Mouse (Mus musculus) forebrain, postnatal 0 days (tissue): ENCODE measurements around the gene Asic2. TPM values are rescaled to one million over a fixed set of nuclear protein-coding genes. Genes with fewer than 3 reads are reported as not detected.

ENCODE experiments used
- ATAC-seq: fragments of 200-750 bp; cut with Nextera tagmentation; 2 replicates; pipeline ENCODE4 v1.8.0; 2017; ENCODE audit warnings: mild to moderate bottlenecking, moderate library complexity
- DNase-seq: peaks from one replicate; pipeline ENCODE4 v3.0.0-alpha.2; 2015
- H3K27ac ChIP-seq: fragments of 300-500 bp; sonication (generic); 2 replicates; pipeline ENCODE4 v1.5.1; 2014; ENCODE audit warnings: low read depth, mild to moderate bottlenecking, antibody characterized with exemption, low read length, moderate library complexity, mixed read lengths
- H3K27me3 ChIP-seq: fragments of 300-500 bp; sonication (generic); 2 replicates; pipeline ENCODE4 v1.6.1; 2014; ENCODE audit warnings: mild to moderate bottlenecking, low read length, mixed read lengths; ENCODE audit not compliant: insufficient read depth
- H3K36me3 ChIP-seq: fragments of 300-500 bp; sonication (generic); 2 replicates; pipeline ENCODE4 v1.6.1; 2014; ENCODE audit warnings: mild to moderate bottlenecking, moderate library complexity; ENCODE audit not compliant: insufficient read depth
- H3K4me1 ChIP-seq: fragments of 300-500 bp; sonication (generic); 2 replicates; pipeline ENCODE4 v1.6.1; 2014; ENCODE audit warnings: antibody characterized with exemption; ENCODE audit not compliant: insufficient read depth
- H3K4me2 ChIP-seq: fragments of 300-500 bp; sonication (generic); 2 replicates; pipeline ENCODE4 v1.6.1; 2014; ENCODE audit warnings: low read depth, mild to moderate bottlenecking, moderate library complexity
- H3K4me3 ChIP-seq: fragments of 300-500 bp; sonication (generic); 2 replicates; pipeline ENCODE4 v1.5.1; 2014; ENCODE audit warnings: low read depth, low read length, mixed read lengths
- H3K9ac ChIP-seq: fragments of 300-500 bp; sonication (generic); 2 replicates; pipeline ENCODE4 v1.6.1; 2014; ENCODE audit warnings: mild to moderate bottlenecking
- H3K9me3 ChIP-seq: fragments of 300-500 bp; sonication (generic); 2 replicates; pipeline ENCODE4 v1.6.1; 2016; ENCODE audit warnings: low read length
- CTCF ChIP-seq: sonication (generic); IDR thresholded peaks from 2 replicates; pipeline ENCODE4 v1.5.1; 2016; ENCODE audit warnings: antibody characterized with exemption, control low read depth, low read depth
- WGBS: fragments of 180-500 bp; shearing (Covaris S2); extraction: QIAGEN DNeasy Blood & Tissue Kit; methylation state at CpG from one replicate; pipeline ENCODE4 v1.1.7; 2014; 5-methylcytosine and 5-hydroxymethylcytosine counted together
- polyA plus RNA-seq: library from polyadenylated mRNA; unstranded; fragments of >200 nt; fragmentation: Nextera tagmentation; extraction: Ambion mirVana; gene quantifications from 2 replicates; pipeline ENCODE4 v1.2.1, GENCODE M21; 2015
- total RNA-seq: library from RNA; depleted of rRNA; stranded (reverse); fragments of >200 nt; gene quantifications from 2 replicates; pipeline ENCODE4 v1.2.3, GENCODE M21; 2014

The Asic2 gene
- total and polyA plus RNA-seq, 2 experiments from 2014 or later, result 15.5 to 37.2 TPM

DNA sequence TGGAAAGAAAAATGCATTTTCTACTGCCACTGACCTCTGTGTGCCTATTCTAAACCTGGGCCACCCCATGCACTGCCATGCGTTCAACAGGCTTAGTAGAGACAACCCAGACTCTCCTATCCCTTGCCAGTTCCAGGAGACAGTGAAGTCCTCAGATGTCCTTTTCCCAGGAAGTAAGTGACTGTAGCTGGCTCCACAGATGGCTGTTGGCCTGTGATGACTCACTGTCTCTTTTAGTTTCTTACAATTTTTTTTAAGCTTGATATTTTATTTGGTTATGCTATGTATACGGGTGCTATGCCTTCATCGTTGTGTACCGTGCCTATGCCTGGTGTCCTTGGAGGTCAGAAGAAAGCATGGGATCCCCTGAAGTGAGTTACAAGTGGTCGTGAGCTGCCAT, 370.7 kb downstream of the Asic2 start:
- ATAC-seq, result no peak
- H3K27ac ChIP-seq, result no peak overlapping the region
- H3K9ac ChIP-seq, result no peak overlapping the region
- no peaks in the 10 kb centered on the region for H3K9me3 ChIP-seq
- H3K4me1 ChIP-seq, result peaks cover 12% of the 10 kb centered on the region; the same call in 1 of the 2 replicates
- H3K27me3 ChIP-seq, result no peaks in the 10 kb centered on the region; the same call in 1 of the 2 replicates
- H3K4me2 ChIP-seq, result no peak overlapping the region
- no peak for TF ChIP-seq CTCF
- no peaks in the 10 kb centered on the region for H3K36me3 ChIP-seq
- 90% methylated on average over 5 of the region's 5 CpGs for WGBS
- DNase-seq, result no peak
- no peak overlapping the region for H3K4me3 ChIP-seq

DNA sequence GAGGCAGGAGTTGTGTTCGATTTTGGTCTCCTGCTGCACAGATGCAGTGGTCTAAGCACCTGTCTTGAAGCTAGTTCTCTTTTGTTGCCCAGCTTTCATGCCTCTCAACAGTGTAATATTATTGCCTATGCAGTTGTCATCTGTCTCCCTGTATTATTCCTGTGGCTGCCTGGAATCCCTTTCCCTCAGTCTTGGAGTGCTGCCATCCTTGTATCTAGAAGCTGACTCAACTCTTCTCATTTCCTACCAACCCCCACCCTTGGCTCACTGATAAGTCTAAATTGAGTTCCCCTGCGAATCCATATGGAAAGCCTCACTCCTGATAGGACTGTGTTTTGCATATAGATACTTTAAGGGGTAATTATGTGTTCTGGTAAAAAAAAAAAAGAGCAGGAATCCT, 373.0 kb downstream of the Asic2 start:
- no peaks in the 10 kb centered on the region; the same call in 1 of the 2 replicates for H3K27me3 ChIP-seq
- no peak for TF ChIP-seq CTCF
- peaks cover 17% of the 10 kb centered on the region; the same call in 1 of the 2 replicates for H3K4me1 ChIP-seq
- ATAC-seq, result no peak; the same call in 1 of the 2 replicates
- DNase-seq, result peak; percentile 71
- H3K4me2 ChIP-seq, result no peak overlapping the region
- no peaks in the 10 kb centered on the region for H3K36me3 ChIP-seq
- WGBS, result 44% methylated on average over 2 of the region's 2 CpGs
- H3K27ac ChIP-seq, result no peak overlapping the region
- no peaks in the 10 kb centered on the region for H3K9me3 ChIP-seq
- no peak overlapping the region for H3K4me3 ChIP-seq
- no peak overlapping the region for H3K9ac ChIP-seq

DNA sequence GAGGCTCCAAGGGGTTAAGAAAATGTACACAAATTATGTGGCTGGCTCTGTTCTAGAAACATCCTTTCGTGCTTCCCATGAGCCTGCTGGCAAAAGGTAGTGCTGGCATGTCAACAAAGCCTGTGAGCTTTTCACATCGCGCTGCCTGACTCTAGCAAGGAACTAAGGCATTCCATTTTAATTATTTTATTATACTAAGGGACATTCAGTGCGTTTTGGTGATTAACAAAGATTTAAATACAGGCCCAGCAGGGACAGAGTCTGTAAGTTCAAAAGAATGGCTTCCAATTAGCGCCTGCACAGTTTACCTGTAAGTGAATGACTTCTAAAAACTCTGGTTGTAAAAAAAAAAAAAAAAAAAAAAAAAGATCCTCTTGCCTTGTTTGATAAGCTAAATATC, 375.5 kb downstream of the Asic2 start:
- no peaks in the 10 kb centered on the region for H3K9me3 ChIP-seq
- no peak overlapping the region for H3K4me2 ChIP-seq
- no peaks in the 10 kb centered on the region for H3K36me3 ChIP-seq
- no peaks in the 10 kb centered on the region for H3K27me3 ChIP-seq
- WGBS, result 19% methylated on average over 5 of the region's 5 CpGs
- no peak overlapping the region for H3K27ac ChIP-seq
- DNase-seq, result no peak
- ATAC-seq, result no peak
- peaks cover 26% of the 10 kb centered on the region for H3K4me1 ChIP-seq
- no peak overlapping the region for H3K4me3 ChIP-seq
- no peak for TF ChIP-seq CTCF
- H3K9ac ChIP-seq, result no peak overlapping the region

DNA sequence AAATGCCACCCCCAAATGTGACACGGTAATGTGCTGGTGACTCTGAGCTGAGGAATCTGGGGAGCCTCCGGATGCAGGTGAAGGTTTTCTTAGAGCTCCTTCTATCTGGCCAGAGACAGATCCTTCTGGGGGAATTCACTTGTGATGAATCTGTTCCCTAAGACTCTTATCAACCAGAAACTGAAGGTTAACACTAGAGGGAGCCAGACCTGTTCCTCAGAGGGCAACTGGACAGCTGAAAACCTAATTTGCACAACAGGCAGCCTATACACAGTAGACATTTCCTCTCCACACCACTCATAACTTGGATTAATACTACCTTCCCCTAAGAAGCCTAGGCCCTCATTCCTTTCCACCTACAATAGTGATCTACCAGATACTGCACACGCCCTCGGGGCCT, 377.3 kb downstream of the Asic2 start:
- WGBS, result 61% methylated on average over 4 of the region's 4 CpGs
- no peak for ATAC-seq
- peaks cover 27% of the 10 kb centered on the region for H3K4me1 ChIP-seq

DNA sequence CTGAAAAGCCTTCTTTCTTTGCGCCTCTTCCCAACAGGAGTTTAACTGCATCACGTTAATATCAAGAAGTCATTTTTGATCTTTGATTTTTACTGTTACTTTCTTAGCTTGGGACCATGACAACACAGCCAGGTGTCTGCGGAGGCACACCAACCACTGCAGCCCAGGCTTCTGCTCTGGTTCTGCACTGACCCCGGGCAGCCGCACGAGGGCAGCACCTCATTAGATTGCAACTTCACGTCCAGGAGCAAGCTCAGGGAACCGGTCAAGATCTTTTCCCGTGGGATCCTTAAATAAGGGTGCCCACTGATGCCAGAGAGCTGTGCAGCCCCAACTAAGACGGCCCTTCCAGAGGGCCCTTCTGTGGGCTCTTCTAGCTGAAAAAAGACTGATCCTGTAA, 379.6 kb downstream of the Asic2 start:
- Histone ChIP-seq H3K36me3 (no peaks in the 10 kb centered on the region), H3K4me1 (peaks cover 15% of the 10 kb centered on the region), H3K4me2 (no peak overlapping the region), H3K9me3 (no peaks in the 10 kb centered on the region), H3K4me3 (no peak overlapping the region), H3K27me3 (no peaks in the 10 kb centered on the region), H3K9ac (no peak overlapping the region), H3K27ac (peak overlapping the region; percentile 62; the same call in 1 of the 2 replicates)
- 10% methylated on average over 10 of the region's 10 CpGs for WGBS
- peak; percentile 53; the same call in 1 of the 2 replicates for ATAC-seq
- DNase-seq, result peak; percentile 75
- TF ChIP-seq CTCF, result peak; percentile 84

More for the DNA sequence above, 377.3 kb downstream of the Asic2 start:
- peak; percentile 56 for TF ChIP-seq CTCF
- no peak overlapping the region for H3K4me2 ChIP-seq
- no peaks in the 10 kb centered on the region for H3K9me3 ChIP-seq
- no peak overlapping the region for H3K4me3 ChIP-seq
- no peak overlapping the region for H3K27ac ChIP-seq
- no peaks in the 10 kb centered on the region for H3K36me3 ChIP-seq
- no peaks in the 10 kb centered on the region for H3K27me3 ChIP-seq
- H3K9ac ChIP-seq, result no peak overlapping the region
- DNase-seq, result no peak

DNA sequence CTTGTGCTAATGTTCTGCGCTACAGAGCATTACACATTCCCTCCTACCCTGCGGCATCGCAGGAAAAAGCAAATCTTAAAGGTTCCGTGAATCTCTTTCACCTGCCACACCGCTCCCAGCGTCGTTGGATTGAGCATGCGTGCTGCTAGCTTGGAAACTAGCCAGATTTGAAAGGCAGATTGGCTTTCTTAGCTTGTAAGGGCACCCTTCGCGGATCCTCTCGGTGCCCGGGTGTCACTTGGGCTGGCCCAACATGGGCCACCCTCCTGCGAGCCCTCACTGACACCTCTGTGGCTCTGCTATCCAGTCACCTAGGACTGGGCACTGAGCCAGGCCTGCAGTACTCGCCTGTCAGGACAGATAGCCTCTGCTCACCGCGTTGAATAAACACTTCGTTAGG, 380.3 kb downstream of the Asic2 start:
- no peak for TF ChIP-seq CTCF
- Histone ChIP-seq H3K27ac (peak overlapping the region; percentile 62), H3K36me3 (no peaks in the 10 kb centered on the region), H3K4me2 (peak overlapping the region; percentile 38), H3K9ac (peak overlapping the region; percentile 32; the same call in 1 of the 2 replicates), H3K27me3 (no peaks in the 10 kb centered on the region), H3K4me3 (peak overlapping the region; percentile 7), H3K4me1 (peaks cover 15% of the 10 kb centered on the region), H3K9me3 (no peaks in the 10 kb centered on the region)
- ATAC-seq, result peak; percentile 63; the same call in 1 of the 2 replicates
- peak; percentile 82 for DNase-seq
- WGBS, result 15% methylated on average over 17 of the region's 17 CpGs

DNA sequence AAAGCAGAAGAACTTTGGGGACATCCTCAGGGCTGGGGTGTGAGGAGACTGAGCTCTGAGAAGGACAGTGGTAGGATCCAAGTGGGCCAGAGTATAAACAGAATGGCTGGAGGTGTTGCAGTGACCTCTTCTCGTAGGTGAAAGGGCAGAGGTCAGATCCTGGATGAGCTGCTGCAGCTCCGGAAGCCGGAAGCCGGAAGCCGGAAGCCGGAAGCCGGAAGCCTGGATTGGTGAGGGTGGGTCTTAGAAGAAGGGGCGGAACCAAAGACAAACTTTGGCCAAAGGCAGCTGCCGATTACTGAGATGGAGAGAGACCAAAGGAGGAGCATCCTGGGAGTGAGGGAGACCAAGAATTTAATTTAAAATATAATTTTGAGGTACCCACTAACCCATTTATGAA, 381.1 kb downstream of the Asic2 start:
- H3K27ac ChIP-seq, result no peak overlapping the region
- ATAC-seq (no peak), DNase-seq (no peak)
- no peak for TF ChIP-seq CTCF
- no peaks in the 10 kb centered on the region for H3K36me3 ChIP-seq
- 86% methylated on average over 9 of the region's 9 CpGs for WGBS
- no peak overlapping the region for H3K9ac ChIP-seq
- peaks cover 15% of the 10 kb centered on the region for H3K4me1 ChIP-seq
- H3K4me2 ChIP-seq, result no peak overlapping the region
- no peaks in the 10 kb centered on the region for H3K9me3 ChIP-seq
- H3K4me3 ChIP-seq, result no peak overlapping the region
- H3K27me3 ChIP-seq, result no peaks in the 10 kb centered on the region
